Mouse (Mus musculus): ENCODE results near the gene Cblb.
A peak's percentile ranks its signal among the peaks of the same experiment; 100 is the strongest.

The Cblb gene

GRCm38 (mm10) chr16:52038821-52039220 is 7.8 kb downstream of the Cblb start:
- no peak for DNase-seq (ENCODE audit: low spot score)

GRCm38 (mm10) chr16:52040937-52041336 is 9.9 kb downstream of the Cblb start:
- no peak for DNase-seq (ENCODE audit: low spot score)

- DNase-seq (ENCODE audit: low spot score) = no peak
Measured at GRCm38 (mm10) chr16:52042667-52043379, 11.8 kb downstream of the Cblb start.

- no peak for DNase-seq (ENCODE audit: low spot score)
Measured at GRCm38 (mm10) chr16:52043380-52044117, 12.5 kb downstream of the Cblb start.

GRCm38 (mm10) chr16:52044518-52044917 is 13.5 kb downstream of the Cblb start:
- no peak for DNase-seq (ENCODE audit: low spot score)

GRCm38 (mm10) chr16:52044985-52045384 is 14.0 kb downstream of the Cblb start:
- no peak for DNase-seq (ENCODE audit: low spot score)

- DNase-seq (ENCODE audit: low spot score) = no peak
Measured at GRCm38 (mm10) chr16:52046464-52046863, 15.4 kb downstream of the Cblb start.

GRCm38 (mm10) chr16:52051106-52051505 is 20.1 kb downstream of the Cblb start:
- no peak for DNase-seq (ENCODE audit: low spot score)

GRCm38 (mm10) chr16:52052734-52053133 is 21.7 kb downstream of the Cblb start:
- no peak for DNase-seq (ENCODE audit: low spot score)

- no peak for DNase-seq (ENCODE audit: low spot score)
Measured at GRCm38 (mm10) chr16:52055236-52055635, 24.2 kb downstream of the Cblb start.

- no peak for DNase-seq (ENCODE audit: low spot score)
Measured at GRCm38 (mm10) chr16:52056164-52056563, 25.1 kb downstream of the Cblb start.

GRCm38 (mm10) chr16:52057335-52057734 is 26.3 kb downstream of the Cblb start:
- DNase-seq (ENCODE audit: low spot score) = no peak

GRCm38 (mm10) chr16:52059535-52059934 is 28.5 kb downstream of the Cblb start:
- no peak for DNase-seq (ENCODE audit: low spot score)

GRCm38 (mm10) chr16:52060100-52060719 is 29.2 kb downstream of the Cblb start:
- peak; percentile 37 for DNase-seq (ENCODE audit: low spot score)

- DNase-seq (ENCODE audit: low spot score) = no peak
Measured at GRCm38 (mm10) chr16:52061015-52061481, 30.0 kb downstream of the Cblb start.

GRCm38 (mm10) chr16:52064309-52065105 is 33.5 kb downstream of the Cblb start:
- DNase-seq (ENCODE audit: low spot score) = no peak

GRCm38 (mm10) chr16:52067632-52068516 is 36.8 kb downstream of the Cblb start:
- DNase-seq (ENCODE audit: low spot score) = peak; percentile 55

- no peak for DNase-seq (ENCODE audit: low spot score)
Measured at GRCm38 (mm10) chr16:52068517-52068874, 37.5 kb downstream of the Cblb start.

- DNase-seq (ENCODE audit: low spot score) = no peak
Measured at GRCm38 (mm10) chr16:52069648-52070047, 38.6 kb downstream of the Cblb start.

- no peak for DNase-seq (ENCODE audit: low spot score)
Measured at GRCm38 (mm10) chr16:52070128-52070527, 39.1 kb downstream of the Cblb start.

- DNase-seq (ENCODE audit: low spot score) = no peak
Measured at GRCm38 (mm10) chr16:52071290-52071689, 40.3 kb downstream of the Cblb start.
